Mouse (Mus musculus) urinary bladder, postnatal 0 days (tissue): ENCODE measurements around the gene Lysmd4. TPM values are rescaled to one million over a fixed set of nuclear protein-coding genes. Genes with fewer than 3 reads are reported as not detected.

ENCODE experiments used
- polyA plus RNA-seq: library from polyadenylated mRNA; unstranded; fragments of >200 nt; fragmentation: Nextera tagmentation; extraction: Ambion mirVana; gene quantifications from 2 replicates; pipeline ENCODE4 v1.2.1, GENCODE M21; 2015

Gene Lysmd4
- polyA plus RNA-seq, result 9.5 and 9.7 TPM in 2 replicates

GRCm38 (mm10) chr7:67222220-67222862 is at the start of gene Lysmd4:
Gene Lysmd4 (plus strand): TSS chr7:67222544.

Other genes with a start within 250 kb of the Lysmd4 start
- 33.7 and 37.2 TPM in 2 replicates for gene Mef2a, start 150.3 kb downstream of the Lysmd4 start, polyA plus RNA-seq